Mouse (Mus musculus): ENCODE measurements around the gene Zbtb48. TPM values are rescaled to one million over a fixed set of nuclear protein-coding genes. Genes with fewer than 3 reads are reported as not detected.

Gene Zbtb48
- polyA plus RNA-seq, 1 experiment from 2014 or later, result 15.8 TPM

DNA sequence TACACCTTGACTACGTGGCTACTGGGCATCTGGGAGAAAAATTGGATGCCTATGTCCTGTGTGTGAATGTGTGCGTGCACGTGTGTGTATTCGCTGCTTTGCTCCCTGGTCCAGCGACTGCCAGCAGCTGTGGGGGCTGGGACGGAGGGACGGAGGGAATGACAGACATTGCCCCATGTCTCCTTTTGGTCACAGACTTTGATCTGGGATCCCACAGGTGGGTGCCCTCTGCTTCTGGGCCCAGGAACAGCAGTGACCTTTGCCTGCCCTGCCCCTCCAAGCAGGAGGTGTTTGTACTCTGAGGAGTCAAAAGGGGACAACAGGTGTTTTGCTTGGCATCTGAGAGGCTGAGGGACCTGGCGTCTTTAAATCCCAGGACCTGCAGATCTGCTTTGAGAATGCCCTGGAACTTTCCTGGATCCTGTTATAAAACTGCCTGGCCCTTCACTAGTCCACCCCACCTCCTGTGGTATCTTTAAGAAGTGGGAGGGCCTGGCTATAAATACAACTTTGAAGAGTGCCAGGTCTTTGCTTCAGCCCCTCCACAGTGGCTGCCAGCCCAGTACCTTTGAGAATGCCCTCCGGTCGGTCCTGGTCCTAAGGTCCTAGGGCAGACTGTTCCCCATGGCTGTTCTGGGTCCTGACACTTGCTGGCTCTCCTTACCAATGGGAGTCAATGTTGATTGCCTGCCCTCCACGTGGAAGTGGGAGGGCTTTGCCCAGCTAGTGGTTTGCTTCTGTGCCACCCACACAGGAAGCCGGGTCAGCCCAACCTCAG is 14.2 kb downstream of the Zbtb48 start:
- peak overlapping the region; percentile 55 to 69 for H3K27ac ChIP-seq (replicated peaks in 1 of 2; ENCODE audit: control insufficient read depth in 1 of 2, insufficient read depth in 1 of 2, low read depth in 2 of 2, low read length in 2 of 2)
- H3K27me3 ChIP-seq (ENCODE audit: control insufficient read depth, insufficient read depth, low read length), result no peaks in the 10 kb centered on the region
- ATAC-seq (ENCODE audit: insufficient number of reproducible peaks, insufficient read depth, low FRiP score, low read depth), result no peak
- peaks cover 23 to 42% of the 10 kb centered on the region in 2 experiments for H3K4me1 ChIP-seq (ENCODE audit: control insufficient read depth in 2 of 2, insufficient read depth in 2 of 2, low read length in 2 of 2)
- H3K9ac ChIP-seq (ENCODE audit: low read length), result peak overlapping the region; percentile 53
- H3K9me3 ChIP-seq (ENCODE audit: control insufficient read depth, low read length), result no peaks in the 10 kb centered on the region
- H3K4me3 ChIP-seq (ENCODE audit: control insufficient read depth in 1 of 2, insufficient read depth in 1 of 2, low read depth in 1 of 2, low read length in 2 of 2), result peak overlapping the region; percentile 1 to 5; a peak in 1 of 4 replicates
- 56% methylated on average over 12 of the region's 12 CpGs for WGBS
- peak overlapping the region; percentile 78 for H3K4me2 ChIP-seq (ENCODE audit: low read length)
- H3K36me3 ChIP-seq (ENCODE audit: control insufficient read depth, insufficient read depth, low read length), result peaks cover 62% of the 10 kb centered on the region

DNA sequence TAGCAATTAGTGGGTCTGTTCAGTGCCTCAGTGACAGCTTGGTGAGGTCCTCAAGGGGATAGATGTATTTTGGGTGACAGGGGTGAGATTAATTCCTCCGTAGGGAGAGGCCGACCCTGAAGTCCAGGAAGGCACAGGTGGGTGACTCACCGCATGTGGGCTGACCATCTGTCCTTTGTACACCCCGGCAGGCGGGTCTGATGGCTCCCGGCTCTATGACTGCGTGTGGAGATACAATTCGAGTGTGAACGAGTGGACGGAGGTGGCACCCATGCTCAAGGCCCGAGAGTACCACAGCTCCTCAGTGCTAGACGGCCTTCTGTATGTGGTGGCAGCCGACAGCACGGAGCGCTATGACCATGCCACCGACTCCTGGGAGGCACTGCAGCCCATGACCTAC is 15.4 kb downstream of the Zbtb48 start:
- H3K4me2 ChIP-seq (ENCODE audit: low read length), result peak overlapping the region; percentile 78
- peaks cover 33 to 53% of the 10 kb centered on the region in 2 experiments for H3K4me1 ChIP-seq (ENCODE audit: control insufficient read depth in 2 of 2, insufficient read depth in 2 of 2, low read length in 2 of 2)
- peak overlapping the region in 1 of 2 experiments; percentile 96; a peak in 1 of 4 replicates for H3K27ac ChIP-seq (replicated peaks in 1 of 2; ENCODE audit: control insufficient read depth in 1 of 2, insufficient read depth in 1 of 2, low read depth in 2 of 2, low read length in 2 of 2)

DNA sequence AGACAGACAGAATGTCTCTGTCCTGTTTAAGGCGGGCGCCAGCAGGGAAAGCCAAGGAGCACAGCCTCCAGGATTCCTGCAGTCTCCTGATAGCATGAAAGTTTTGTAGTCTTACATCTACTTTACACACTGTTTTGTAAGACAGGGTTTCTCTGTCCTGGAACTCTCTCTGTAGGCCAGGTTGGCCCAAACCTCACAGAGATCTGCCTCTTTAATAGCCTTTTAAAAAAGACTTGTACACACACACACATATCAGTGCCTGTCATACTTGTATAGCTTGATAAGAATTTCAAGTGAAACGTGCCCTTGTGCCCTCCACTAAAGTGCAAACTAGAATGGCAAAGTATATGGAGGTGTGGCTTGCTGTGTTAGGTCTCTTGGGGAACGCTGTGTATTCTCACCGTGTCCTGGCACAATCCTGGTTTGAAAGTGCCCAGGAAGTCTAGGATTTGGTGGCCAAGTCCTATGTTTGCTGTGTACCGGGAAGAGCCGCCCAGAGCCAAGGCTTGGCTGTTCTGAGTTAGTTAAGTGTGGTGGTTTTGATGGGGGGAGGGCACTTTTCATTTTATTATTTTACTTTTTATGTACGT is 16.2 kb downstream of the Zbtb48 start:
- peak overlapping the region; percentile 69 to 91 for H3K4me3 ChIP-seq (ENCODE audit: control insufficient read depth in 1 of 2, insufficient read depth in 1 of 2, low read depth in 1 of 2, low read length in 2 of 2)
- WGBS, result 37% methylated on average over 8 of the region's 8 CpGs
- peak overlapping the region; percentile 91 for H3K9ac ChIP-seq (ENCODE audit: low read length)
- peaks cover 37 to 57% of the 10 kb centered on the region in 2 experiments for H3K4me1 ChIP-seq (ENCODE audit: control insufficient read depth in 2 of 2, insufficient read depth in 2 of 2, low read length in 2 of 2)
- ATAC-seq (ENCODE audit: insufficient number of reproducible peaks, insufficient read depth, low FRiP score, low read depth), result no peak
- H3K36me3 ChIP-seq (ENCODE audit: control insufficient read depth, insufficient read depth, low read length), result peaks cover 43% of the 10 kb centered on the region
- peak overlapping the region; percentile 78 for H3K4me2 ChIP-seq (ENCODE audit: low read length)
- H3K27me3 ChIP-seq (ENCODE audit: control insufficient read depth, insufficient read depth, low read length), result no peaks in the 10 kb centered on the region
- peak overlapping the region; percentile 96 for H3K27ac ChIP-seq (replicated peaks in 1 of 2; ENCODE audit: control insufficient read depth in 1 of 2, insufficient read depth in 1 of 2, low read depth in 2 of 2, low read length in 2 of 2)
- no peaks in the 10 kb centered on the region for H3K9me3 ChIP-seq (ENCODE audit: control insufficient read depth, low read length)

More for the DNA sequence above, 15.4 kb downstream of the Zbtb48 start:
- Histone ChIP-seq H3K9me3 (ENCODE audit: control insufficient read depth, low read length) (no peaks in the 10 kb centered on the region), H3K27me3 (ENCODE audit: control insufficient read depth, insufficient read depth, low read length) (no peaks in the 10 kb centered on the region), H3K4me3 (ENCODE audit: control insufficient read depth in 1 of 2, insufficient read depth in 1 of 2, low read depth in 1 of 2, low read length in 2 of 2) (peak overlapping the region in 1 of 2 experiments; percentile 91; a peak in 1 of 4 replicates), H3K36me3 (ENCODE audit: control insufficient read depth, insufficient read depth, low read length) (peaks cover 52% of the 10 kb centered on the region), H3K9ac (ENCODE audit: low read length) (peak overlapping the region; percentile 91; the same call in 1 of the 2 replicates)
- 67% methylated on average over 16 of the region's 16 CpGs for WGBS
- no peak for ATAC-seq (ENCODE audit: insufficient number of reproducible peaks, insufficient read depth, low FRiP score, low read depth)

DNA sequence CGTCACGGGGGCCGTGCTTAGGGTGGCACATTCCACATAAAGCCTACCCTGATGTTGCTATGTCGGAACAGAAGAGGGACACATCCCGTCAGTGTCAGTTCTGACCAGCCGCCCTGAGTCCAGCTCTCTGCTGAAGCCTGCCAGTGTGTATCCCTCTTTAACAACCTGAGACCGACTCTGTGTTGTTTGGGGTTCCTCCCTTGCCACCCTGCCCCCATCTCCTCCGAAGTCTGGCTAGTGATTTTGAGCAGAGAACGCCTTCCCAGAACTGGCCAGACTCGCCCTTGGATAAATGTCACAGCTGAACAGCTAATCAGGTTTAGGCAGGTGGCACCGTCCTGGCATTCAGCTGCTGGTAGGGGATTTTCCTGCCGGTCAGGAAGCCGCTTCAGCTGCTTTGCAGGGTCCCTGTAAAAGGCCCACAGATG is 16.8 kb downstream of the Zbtb48 start:
- H3K4me2 ChIP-seq (ENCODE audit: low read length), result peak overlapping the region; percentile 78
- H3K27me3 ChIP-seq (ENCODE audit: control insufficient read depth, insufficient read depth, low read length), result no peaks in the 10 kb centered on the region
- 4% methylated on average over 13 of the region's 13 CpGs for WGBS
- peak overlapping the region; percentile 69 to 91 for H3K4me3 ChIP-seq (ENCODE audit: control insufficient read depth in 1 of 2, insufficient read depth in 1 of 2, low read depth in 1 of 2, low read length in 2 of 2)
- peak overlapping the region; percentile 96 for H3K27ac ChIP-seq (replicated peaks in 1 of 2; ENCODE audit: control insufficient read depth in 1 of 2, insufficient read depth in 1 of 2, low read depth in 2 of 2, low read length in 2 of 2)
- 0 out of 2 replicates have a peak, but pooled peaks have one; percentile 7 for ATAC-seq (ENCODE audit: insufficient number of reproducible peaks, insufficient read depth, low FRiP score, low read depth)
- peak overlapping the region; percentile 91 for H3K9ac ChIP-seq (ENCODE audit: low read length)
- no peaks in the 10 kb centered on the region for H3K9me3 ChIP-seq (ENCODE audit: control insufficient read depth, low read length)
- H3K4me1 ChIP-seq (ENCODE audit: control insufficient read depth in 2 of 2, insufficient read depth in 2 of 2, low read length in 2 of 2), result peaks cover 37 to 57% of the 10 kb centered on the region in 2 experiments
- H3K36me3 ChIP-seq (ENCODE audit: control insufficient read depth, insufficient read depth, low read length), result peaks cover 38% of the 10 kb centered on the region

DNA sequence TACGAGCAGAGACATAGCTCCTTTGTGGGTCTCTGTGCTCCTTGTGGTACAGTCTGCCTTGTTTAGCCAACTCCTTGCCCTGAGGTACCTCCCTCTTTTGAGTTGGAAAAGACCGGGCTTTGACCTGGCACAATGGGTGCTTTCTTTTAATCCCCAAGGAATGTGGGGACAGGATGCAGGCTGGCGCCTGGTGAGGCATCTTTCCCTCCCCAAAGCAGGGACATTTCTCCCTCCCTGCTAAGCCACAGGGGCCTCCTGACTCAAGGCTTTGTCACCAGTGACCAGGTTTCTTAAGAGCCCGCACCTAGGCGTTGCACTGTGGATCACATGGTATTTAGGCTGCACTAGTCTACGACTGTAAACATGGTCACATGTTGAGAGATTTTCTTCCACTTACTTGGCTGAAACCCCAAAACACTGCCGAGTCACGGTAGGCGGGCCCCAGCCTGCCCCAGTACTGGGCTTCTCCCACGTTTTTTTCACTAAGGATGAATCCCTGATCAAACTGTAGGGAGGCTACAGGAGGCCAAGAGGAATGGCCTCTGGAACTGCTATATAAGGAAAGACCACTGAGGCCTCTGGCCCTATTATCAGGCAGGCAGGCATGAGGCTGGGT is 17.3 kb downstream of the Zbtb48 start:
- H3K4me2 ChIP-seq (ENCODE audit: low read length), result peak overlapping the region; percentile 78
- WGBS, result 1% methylated on average over 10 of the region's 10 CpGs
- ATAC-seq (ENCODE audit: insufficient number of reproducible peaks, insufficient read depth, low FRiP score, low read depth), result peak; percentile 8; the same call in 1 of the 2 replicates
- H3K9ac ChIP-seq (ENCODE audit: low read length), result peak overlapping the region; percentile 91
- peak overlapping the region; percentile 69 to 91 for H3K4me3 ChIP-seq (ENCODE audit: control insufficient read depth in 1 of 2, insufficient read depth in 1 of 2, low read depth in 1 of 2, low read length in 2 of 2)
- no peaks in the 10 kb centered on the region for H3K27me3 ChIP-seq (ENCODE audit: control insufficient read depth, insufficient read depth, low read length)
- H3K36me3 ChIP-seq (ENCODE audit: control insufficient read depth, insufficient read depth, low read length), result peaks cover 33% of the 10 kb centered on the region
- peaks cover 37 to 57% of the 10 kb centered on the region in 2 experiments for H3K4me1 ChIP-seq (ENCODE audit: control insufficient read depth in 2 of 2, insufficient read depth in 2 of 2, low read length in 2 of 2)
- H3K27ac ChIP-seq (replicated peaks in 1 of 2; ENCODE audit: control insufficient read depth in 1 of 2, insufficient read depth in 1 of 2, low read depth in 2 of 2, low read length in 2 of 2), result peak overlapping the region; percentile 96
- no peaks in the 10 kb centered on the region for H3K9me3 ChIP-seq (ENCODE audit: control insufficient read depth, low read length)

DNA sequence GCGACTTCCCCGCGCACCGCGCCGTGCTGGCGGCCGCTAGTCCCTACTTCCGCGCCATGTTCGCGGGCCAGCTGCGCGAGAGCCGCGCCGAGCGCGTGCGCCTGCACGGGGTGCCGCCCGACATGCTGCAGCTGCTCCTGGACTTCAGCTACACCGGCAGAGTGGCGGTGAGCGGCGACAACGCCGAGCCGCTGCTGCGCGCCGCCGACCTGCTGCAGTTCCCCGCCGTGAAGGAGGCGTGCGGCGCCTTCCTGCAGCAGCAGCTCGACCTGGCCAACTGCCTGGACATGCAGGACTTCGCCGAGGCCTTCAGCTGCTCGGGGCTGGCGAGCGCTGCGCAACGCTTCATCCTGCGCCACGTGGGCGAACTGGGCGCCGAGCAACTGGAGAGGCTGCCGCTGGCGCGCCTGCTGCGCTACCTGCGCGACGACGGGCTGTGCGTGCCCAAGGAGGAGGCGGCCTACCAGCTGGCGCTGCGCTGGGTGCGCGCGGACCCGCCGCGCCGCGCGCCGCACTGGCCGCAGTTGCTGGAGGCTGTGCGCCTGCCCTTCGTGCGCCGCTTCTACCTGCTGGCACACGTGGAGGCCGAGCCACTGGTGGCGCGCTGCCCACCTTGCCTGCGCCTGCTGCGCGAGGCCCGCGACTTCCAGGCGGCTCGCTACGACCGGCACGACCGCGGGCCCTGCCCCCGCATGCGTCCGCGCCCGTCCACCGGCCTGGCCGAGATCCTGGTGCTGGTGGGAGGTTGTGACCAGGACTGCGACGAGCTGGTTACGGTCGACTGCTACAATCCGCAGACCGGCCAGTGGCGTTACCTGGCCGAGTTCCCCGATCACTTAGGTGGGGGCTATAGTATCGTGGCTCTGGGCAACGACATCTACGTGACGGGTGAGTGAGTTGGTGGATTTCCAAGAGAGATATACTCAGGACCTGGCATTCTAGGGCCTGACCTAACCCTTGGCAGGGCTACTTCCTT is 18.1 kb downstream of the Zbtb48 start:
- H3K9ac ChIP-seq (ENCODE audit: low read length), result peak overlapping the region; percentile 91
- H3K4me3 ChIP-seq (ENCODE audit: control insufficient read depth in 1 of 2, insufficient read depth in 1 of 2, low read depth in 1 of 2, low read length in 2 of 2), result peak overlapping the region; percentile 69 to 91
- under 1% methylated on average over 99 of the region's 115 CpGs for WGBS
- no peaks in the 10 kb centered on the region for H3K9me3 ChIP-seq (ENCODE audit: control insufficient read depth, low read length)
- peaks cover 37 to 55% of the 10 kb centered on the region in 2 experiments for H3K4me1 ChIP-seq (ENCODE audit: control insufficient read depth in 2 of 2, insufficient read depth in 2 of 2, low read length in 2 of 2)
- peak overlapping the region; percentile 96 for H3K27ac ChIP-seq (replicated peaks in 1 of 2; ENCODE audit: control insufficient read depth in 1 of 2, insufficient read depth in 1 of 2, low read depth in 2 of 2, low read length in 2 of 2)
- peak overlapping the region; percentile 78 for H3K4me2 ChIP-seq (ENCODE audit: low read length)
- H3K27me3 ChIP-seq (ENCODE audit: control insufficient read depth, insufficient read depth, low read length), result no peaks in the 10 kb centered on the region
- H3K36me3 ChIP-seq (ENCODE audit: control insufficient read depth, insufficient read depth, low read length), result peaks cover 24% of the 10 kb centered on the region
- peak; percentile 34 for ATAC-seq (ENCODE audit: insufficient number of reproducible peaks, insufficient read depth, low FRiP score, low read depth)
